Mouse (Mus musculus) thymus, adult 18-20 months (tissue): ENCODE measurements at regions not wholly inside any gene's neighbourhood (a gene's known extent, or its start where the extent isn't known, plus 50 kb on each side); places are given as distances from the start of the nearest gene placed in this dataset.

Experiments
- DNase-seq, 2 experiments: peaks; one replicate each; pipeline ENCODE4 v3.0.0; 2022; ENCODE audit warnings: mixed read lengths in 2 of 2

- no peak for DNase-seq
These were observed 933.6 kb upstream of the Lrrc6 start for GRCm38 (mm10) chr15:67434284-67434683.

DNA sequence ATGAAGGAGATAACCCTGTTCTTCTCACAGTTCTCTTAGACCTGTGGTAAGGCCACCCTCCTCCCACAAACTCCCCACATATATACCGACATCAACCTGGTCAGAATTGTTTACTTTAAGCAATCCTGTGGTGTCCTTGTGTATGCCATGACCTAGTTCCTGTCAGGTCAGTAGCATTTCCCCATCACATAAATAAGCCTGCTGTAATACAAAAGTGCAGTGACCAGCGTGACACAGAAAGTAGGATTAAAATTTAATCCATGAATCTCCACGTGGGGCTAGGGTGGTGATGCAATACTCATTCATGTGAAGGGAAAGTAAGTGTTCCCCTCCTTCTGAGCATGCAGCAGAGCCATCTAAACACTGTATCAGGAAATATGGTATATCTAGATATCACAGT lies 923.2 kb upstream of the Lrrc6 start:
- DNase-seq, result no peak

- DNase-seq, result no peak
These were observed 921.7 kb upstream of the Lrrc6 start for GRCm38 (mm10) chr15:67422277-67422953.

GRCm38 (mm10) chr15:67420776-67421175 lies 920.1 kb upstream of the Lrrc6 start:
- no peak for DNase-seq

GRCm38 (mm10) chr15:67419733-67420132 lies 919.0 kb upstream of the Lrrc6 start:
- DNase-seq, result no peak

DNA sequence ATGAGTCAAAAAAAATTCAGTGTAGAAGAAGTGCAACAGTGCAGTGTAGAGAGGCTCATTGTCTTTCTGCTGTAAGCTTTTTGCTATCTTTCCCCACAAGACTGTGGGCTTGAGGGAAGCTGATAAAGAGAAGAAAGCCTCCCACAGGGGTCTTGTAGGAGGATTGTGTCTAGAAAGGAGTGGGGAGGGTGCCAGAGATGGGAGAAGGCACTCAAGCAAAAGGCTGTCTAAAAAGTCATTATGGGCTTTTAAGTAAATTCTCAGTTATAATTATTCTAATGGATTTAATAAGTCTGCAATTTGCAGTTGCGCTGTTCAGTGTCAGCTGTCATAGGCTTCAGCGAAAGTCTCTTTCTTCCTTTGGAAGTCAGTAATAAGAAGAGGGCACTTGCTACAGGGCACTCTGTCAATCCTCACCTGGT lies 917.0 kb upstream of the Lrrc6 start:
- no peak for DNase-seq

GRCm38 (mm10) chr15:67415840-67416239 lies 915.1 kb upstream of the Lrrc6 start:
- no peak for DNase-seq

GRCm38 (mm10) chr15:67414371-67414930 lies 913.7 kb upstream of the Lrrc6 start:
- no peak for DNase-seq

DNA sequence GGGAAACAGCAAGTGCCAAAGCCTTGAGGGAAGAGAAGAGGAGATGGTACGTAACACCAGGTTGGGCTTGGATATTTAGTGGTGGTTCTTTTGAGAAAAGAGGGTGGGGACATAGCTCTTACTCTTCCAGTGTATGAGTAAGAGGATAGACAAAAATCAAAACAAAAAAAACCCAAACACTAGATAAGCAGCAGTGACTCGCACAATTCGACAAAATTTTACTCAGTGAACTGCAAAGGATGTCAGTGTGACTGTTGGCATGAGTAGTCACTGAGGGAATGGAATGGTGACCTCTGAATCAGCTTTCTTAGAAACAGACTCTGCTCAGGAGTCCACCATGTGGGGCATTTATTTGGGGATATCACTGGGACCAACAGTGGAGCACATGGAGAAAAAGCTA lies 912.9 kb upstream of the Lrrc6 start:
- DNase-seq, result no peak

- no peak for DNase-seq
These were observed 911.7 kb upstream of the Lrrc6 start for GRCm38 (mm10) chr15:67412394-67412793.

GRCm38 (mm10) chr15:67411657-67412056 lies 910.9 kb upstream of the Lrrc6 start:
- no peak for DNase-seq

- DNase-seq, result peak in 1 of 2 experiments; percentile 48
These were observed 909.3 kb upstream of the Lrrc6 start for GRCm38 (mm10) chr15:67410012-67410411.

- no peak for DNase-seq
These were observed 908.3 kb upstream of the Lrrc6 start for GRCm38 (mm10) chr15:67408871-67409559.

DNA sequence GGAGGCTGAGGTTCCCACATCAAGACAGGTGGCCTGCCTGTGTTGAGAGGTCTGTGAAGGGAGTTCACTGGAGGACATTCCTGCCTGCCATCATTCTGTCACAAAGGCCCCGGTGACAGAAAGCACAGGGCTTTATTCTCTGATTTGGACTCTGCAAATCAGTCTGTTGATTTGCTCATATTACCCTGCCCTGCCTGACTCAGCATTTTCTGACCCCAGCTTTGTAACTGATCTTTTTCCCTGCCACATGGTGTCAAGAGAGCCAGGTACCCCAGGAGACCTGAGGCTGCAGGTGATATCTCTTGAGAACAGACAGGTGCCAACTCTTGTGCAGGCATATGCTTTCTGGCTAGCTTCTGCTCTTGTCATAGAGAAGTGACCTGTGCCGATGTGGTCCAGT lies 906.5 kb upstream of the Lrrc6 start:
- DNase-seq, result no peak

GRCm38 (mm10) chr15:67405523-67405922 lies 904.8 kb upstream of the Lrrc6 start:
- no peak for DNase-seq

DNA sequence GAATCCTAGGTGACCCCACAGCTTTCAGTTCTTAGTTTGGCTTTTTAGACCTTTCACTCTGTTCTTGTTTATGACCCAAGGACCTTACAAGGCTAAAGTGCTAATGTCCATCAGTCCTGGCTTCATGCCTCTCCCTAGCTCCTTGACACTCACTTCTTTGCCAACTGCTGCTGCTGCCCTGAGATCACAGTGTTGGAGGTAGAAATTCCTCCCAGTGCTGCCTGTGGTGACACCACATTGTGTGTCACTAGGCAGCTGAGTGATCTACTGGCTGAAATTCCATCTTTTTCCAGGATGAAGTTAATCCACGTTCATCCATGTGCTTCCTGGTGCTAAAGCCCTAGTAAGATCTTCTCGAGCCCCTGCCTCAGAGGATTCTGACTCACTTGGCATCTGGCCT lies 904.3 kb upstream of the Lrrc6 start:
- DNase-seq, result no peak

DNA sequence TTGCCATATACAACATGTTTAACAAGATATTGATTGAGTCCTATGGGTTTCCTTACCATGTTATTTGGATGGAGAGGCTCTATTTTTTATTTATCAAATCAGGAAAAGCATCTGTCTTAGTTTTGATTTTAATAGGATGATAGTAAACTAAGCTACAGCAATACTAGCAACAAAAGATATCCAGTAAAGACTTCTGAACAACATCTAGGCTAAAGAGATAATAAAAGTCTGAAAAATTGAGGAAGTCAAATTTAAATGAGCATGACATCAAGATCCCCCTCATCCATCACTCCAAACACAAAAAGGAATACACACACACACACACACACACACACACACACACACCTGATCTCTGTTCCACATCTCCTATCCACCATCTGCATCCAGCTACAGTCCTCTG lies 901.6 kb upstream of the Lrrc6 start:
- no peak for DNase-seq

- DNase-seq, result no peak
These were observed 896.6 kb upstream of the Lrrc6 start for GRCm38 (mm10) chr15:67397269-67397668.

GRCm38 (mm10) chr15:67395114-67395513 lies 894.4 kb upstream of the Lrrc6 start:
- DNase-seq, result no peak

DNA sequence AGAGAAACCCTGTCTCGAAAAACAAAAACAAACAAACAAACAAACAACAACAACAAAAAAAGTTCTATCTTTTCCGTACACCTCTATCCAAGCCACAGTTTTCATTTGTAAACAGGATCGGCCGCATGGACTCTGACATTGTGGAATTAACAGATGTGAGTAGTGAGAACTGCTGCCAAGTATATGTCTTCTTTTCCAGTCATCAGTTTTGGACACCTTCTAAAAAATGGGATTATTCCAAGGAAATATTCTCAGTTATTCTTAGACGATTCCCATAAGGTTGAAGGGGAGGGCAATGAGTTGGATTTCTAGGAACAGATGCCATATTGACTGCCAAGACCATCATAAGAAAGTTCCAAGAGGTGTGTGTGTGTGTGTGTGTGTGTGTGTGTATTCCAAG lies 891.2 kb upstream of the Lrrc6 start:
- DNase-seq, result no peak

DNA sequence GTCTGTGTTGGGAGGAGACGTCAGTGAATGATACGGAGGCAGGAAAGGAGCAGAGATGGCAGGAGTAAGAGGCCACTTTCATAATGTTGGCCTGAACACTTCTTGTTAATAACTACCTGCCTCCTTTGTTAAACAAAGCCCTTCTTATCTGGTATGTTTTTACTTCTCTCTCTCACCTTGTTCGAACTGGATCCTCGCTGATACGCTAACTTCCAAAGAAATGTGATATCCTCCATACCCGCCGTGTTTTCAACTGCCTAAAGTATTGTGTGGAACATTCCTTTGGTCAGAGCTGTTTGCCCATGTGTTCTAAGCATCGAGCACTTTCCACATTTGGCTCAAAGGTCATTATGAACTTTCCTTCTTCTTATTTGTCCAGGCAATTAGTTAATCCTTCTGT lies 887.8 kb upstream of the Lrrc6 start:
- no peak for DNase-seq

DNA sequence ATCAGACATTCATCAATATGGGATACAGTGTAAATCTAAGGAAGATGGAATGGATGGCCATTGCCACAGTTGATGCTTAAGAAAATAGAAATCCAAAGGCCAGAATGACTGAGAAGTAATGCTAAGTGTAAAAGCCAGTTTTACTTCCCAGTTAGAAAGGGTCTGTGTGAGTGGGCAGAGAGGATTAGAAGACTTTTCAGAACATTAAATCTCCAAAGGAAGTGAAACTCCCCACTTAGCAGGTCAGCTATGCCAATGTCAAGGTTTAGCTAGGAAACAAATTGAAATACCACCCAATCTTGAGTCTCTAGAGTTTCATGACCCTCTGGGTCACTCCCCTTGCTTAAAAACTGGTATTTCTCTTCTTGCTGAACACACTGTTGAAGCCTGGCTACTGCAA lies 886.2 kb upstream of the Lrrc6 start:
- DNase-seq, result no peak

DNA sequence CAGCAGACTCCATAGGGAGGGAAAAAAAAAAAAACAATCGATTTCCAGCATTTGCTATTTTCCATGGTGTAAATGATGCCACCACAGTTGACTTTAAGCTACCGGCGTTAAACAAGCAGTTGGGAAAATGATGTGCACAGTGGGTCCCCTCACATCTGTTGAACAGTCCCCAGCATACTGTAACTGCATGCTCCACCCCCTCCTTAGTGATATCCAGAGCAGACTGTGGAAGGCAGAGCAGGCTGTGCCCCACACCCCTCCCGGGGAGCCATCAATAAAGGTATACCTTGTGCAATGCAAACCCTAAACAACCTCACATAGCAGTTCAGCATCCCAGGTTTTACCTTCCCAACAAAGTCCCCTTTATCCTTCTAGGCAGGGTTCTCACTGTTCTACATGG lies 872.9 kb upstream of the Lrrc6 start:
- no peak for DNase-seq

GRCm38 (mm10) chr15:67373030-67373429 lies 872.3 kb upstream of the Lrrc6 start:
- no peak for DNase-seq
